Mouse (Mus musculus): ENCODE results near the gene Slc13a4.
A peak's percentile ranks its signal among the peaks of the same experiment; 100 is the strongest.

Slc13a4 gene

GRCm38 (mm10) chr6:35308037-35308436, at the start of gene Slc13a4:
Gene Slc13a4, minus strand, starts transcription at chr6:35308131.
- no peak for DNase-seq

DNA sequence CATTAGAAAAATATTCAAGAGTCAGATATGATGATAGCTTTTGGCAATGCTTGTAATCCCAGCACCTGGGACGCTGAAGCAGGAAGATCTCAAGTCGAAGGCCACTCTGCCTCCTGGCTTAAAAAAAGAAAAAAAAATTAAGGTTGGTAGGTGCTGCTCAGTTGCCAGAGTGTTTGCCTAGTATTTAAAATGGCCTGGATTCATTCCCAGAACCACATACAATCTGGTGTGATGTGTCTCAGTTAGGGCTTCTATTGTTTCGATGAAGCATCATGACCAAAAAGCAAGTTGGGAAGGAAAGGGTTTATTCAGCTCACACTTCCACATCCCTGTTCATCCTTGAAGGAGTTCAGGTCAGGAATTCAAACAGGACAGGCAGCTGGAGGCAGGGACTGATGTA, 47.4 kb upstream of the Slc13a4 start:
- DNase-seq = no peak

DNA sequence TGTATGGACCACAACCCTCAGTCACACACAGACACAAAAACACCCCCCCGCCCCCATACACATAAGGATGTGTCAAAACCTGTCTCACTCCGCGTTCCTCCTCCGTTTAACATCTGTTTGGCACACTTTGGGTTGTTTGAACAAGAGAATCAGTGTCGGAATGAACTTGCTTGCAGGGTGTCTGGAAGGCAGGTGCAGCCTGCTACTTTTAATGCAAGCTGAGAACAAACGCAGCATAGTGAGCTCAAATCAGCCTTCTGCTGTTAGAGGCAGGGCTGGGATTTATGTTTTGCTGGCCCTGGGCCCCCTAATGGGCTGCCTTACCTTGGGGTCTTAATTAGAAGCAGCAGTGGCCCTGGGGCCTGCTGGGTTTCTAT, 46.7 kb upstream of the Slc13a4 start:
- no peak for DNase-seq

- no peak for DNase-seq
Observed at GRCm38 (mm10) chr6:35353846-35354621, 46.1 kb upstream of the Slc13a4 start.

DNA sequence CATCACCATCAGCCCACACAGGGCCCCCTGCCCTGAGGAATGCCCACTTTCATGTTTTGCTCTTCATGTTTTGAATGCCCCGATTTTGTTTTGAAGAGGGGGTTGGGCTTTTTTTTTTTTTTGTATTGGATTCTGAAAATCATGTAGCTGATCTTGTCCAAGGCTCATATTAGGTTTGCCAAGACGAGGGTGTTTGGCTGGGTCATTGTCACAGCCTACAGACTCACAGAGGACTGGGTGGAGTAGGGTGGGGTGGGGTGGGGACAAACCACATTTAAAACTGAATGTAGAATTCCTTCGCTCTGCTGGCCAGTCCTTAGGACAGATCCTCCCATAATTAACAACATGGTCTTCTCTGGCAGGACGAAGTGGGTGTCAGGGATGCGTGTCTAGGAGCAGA, 45.5 kb upstream of the Slc13a4 start:
- no peak for DNase-seq

- DNase-seq = no peak
Observed at GRCm38 (mm10) chr6:35352867-35353266, 44.9 kb upstream of the Slc13a4 start.

DNA sequence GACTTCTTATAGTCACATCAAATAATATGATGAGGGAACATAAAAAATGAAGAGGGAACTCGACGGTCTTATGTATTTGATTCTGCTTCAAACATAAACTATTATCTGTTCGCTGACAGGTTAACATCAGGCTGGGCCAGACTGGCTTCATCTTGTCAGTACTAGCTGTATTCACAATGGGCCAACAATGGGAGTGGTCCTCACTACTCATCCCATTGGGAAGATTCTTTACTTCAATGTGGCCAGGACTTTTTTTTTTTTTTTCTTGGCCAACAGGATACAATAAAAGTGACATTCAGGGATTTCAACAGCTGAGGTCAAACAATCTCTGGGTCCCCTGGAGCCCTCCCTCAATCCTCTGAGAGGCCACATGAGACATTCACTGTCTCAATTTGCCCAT, 43.9 kb upstream of the Slc13a4 start:
- no peak for DNase-seq

DNA sequence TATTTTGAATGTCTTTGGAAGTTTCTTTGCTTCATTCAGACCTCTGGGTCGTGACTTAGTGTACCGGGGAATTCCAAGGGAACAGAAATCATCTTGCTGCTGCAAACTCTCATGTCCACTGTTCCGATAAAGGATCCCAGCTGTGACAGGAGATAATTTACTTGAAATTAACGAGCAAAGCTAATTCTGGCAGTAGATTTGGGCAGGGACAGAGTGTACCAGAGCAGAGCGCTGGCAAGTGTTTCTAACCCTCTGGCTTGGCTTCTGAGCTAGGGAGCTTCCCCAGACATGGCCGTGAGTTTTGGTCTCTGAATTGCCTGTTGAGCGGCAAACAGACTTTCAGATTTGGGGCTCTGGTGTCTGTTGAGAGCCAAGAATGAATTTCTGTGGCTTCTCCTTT, 41.9 kb upstream of the Slc13a4 start:
- DNase-seq = no peak

GRCm38 (mm10) chr6:35338640-35339039, 30.7 kb upstream of the Slc13a4 start:
- DNase-seq = no peak

DNA sequence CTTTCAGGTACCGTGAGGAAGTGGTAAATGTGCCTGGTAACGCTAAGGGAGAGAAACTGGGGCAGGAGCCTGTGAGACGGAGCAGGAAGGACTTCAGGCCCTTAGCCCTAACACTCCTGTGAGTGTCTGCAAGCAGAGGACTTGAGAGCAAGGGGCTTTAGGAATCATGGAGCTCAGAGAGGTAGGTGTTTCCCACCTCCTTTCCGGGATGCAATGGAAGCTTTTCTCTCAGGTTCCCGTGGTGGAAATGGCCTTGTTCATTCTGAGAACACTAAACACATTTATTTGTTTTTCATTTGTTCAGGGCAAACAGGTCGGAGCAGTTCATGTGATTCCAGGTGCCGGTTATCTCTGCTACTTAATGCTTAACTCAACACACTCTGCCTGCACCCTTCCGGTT, 29.9 kb upstream of the Slc13a4 start:
- no peak for DNase-seq

- no peak for DNase-seq
Observed at GRCm38 (mm10) chr6:35335452-35335851, 27.5 kb upstream of the Slc13a4 start.

GRCm38 (mm10) chr6:35334278-35334677, 26.3 kb upstream of the Slc13a4 start:
- no peak for DNase-seq

- DNase-seq = no peak
Observed at GRCm38 (mm10) chr6:35333632-35334031, 25.7 kb upstream of the Slc13a4 start.

GRCm38 (mm10) chr6:35330834-35331233, 22.9 kb upstream of the Slc13a4 start:
- no peak for DNase-seq

- no peak for DNase-seq
Observed at GRCm38 (mm10) chr6:35329956-35330355, 22.0 kb upstream of the Slc13a4 start.

GRCm38 (mm10) chr6:35326111-35326515, 18.2 kb upstream of the Slc13a4 start, which contains the start of gene Fam180a:
Gene Fam180a, minus strand, starts transcription at chr6:35326141.
- DNase-seq = peak in 1 of 2 experiments; percentile 5

- DNase-seq = no peak
Observed at GRCm38 (mm10) chr6:35324306-35324705, 16.4 kb upstream of the Slc13a4 start.

DNA sequence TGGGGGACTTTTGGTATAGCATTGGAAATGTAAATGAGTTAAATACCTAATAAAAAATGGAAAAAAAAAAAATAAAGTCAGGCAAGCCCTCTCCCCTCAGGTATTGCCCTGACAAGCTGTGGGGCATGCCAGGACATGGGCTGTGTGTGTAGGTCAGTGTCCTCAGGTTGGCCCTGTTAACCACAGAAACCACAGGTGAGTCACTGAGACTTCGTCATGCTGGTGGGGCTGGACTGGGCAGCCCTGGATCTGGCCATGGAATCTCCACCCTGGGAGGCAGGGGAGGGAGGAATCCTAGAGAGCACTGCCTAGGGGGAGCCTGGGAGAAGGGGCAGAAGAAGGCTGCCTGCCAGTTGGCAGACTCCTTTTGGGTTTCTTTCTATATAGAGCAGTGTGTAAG, 15.1 kb upstream of the Slc13a4 start:
- DNase-seq = no peak

DNA sequence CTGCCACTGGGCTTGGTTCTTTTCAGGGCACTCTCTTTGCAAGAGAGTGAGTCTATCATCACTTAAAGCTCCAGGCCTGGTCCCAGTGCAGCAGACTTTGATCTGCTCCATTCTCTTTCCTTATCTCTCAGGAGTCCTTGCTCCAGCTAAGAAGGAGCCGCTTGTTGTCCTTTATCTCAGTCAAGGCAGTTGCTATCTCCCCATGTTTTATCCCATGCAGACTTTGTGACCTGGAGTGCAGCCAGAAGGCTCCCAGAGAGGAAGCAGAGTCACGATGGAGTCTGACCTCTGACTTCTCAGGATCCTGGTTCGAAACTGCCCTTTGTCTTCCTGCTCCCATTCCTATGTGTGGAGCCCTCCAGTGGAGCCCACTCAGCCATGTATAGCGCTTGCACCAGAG, 13.2 kb upstream of the Slc13a4 start:
- no peak for DNase-seq

- no peak for DNase-seq
Observed at GRCm38 (mm10) chr6:35319850-35320249, 11.9 kb upstream of the Slc13a4 start.

DNA sequence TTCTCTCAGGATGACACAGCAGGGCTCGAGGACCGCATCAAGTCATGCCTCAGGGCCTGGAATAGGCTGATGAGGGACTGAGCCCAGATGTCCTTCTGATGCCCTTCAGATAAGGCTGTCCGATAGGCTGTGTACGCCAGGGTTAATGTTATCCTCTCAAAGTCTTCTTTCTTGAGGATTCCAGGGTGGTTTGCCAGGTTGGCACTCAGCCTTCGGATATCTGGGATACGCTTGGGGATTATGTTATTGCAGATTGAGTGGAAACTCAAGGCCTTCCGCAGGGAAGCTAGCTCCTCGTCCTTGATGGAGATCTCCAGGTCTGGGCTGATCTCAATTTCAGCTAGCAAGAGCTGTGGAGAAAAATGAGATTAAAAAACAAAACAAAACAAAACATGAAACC, 5.6 kb upstream of the Slc13a4 start:
- DNase-seq = no peak

GRCm38 (mm10) chr6:35309406-35309805, 1.5 kb upstream of the Slc13a4 start:
- DNase-seq = no peak

DNA sequence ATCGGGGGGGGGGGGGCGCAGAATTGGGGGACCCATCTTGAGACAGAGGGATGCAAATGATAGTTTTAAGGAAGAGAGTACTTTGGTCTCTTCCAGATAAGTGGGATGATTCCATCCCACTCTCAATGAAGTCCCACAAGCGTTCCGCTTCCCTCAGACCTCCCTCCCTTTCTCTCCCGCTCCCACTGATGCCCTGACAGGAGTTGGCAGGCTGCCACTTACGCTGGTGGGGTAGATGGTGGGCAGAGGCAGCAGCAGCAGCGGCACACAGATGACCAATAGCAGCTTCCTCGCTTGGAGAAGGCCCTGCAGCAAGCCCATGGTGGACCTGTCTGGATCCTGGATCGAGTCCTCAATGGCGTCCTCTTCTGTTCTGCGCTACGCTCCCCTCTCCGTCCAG, 795 bp downstream of the Slc13a4 start:
- no peak for DNase-seq

- no peak for DNase-seq
Observed at GRCm38 (mm10) chr6:35303355-35303900, 4.5 kb downstream of the Slc13a4 start.

GRCm38 (mm10) chr6:35302581-35302980, 5.3 kb downstream of the Slc13a4 start:
- DNase-seq = no peak
